Comparison of ENCODE assay signal across 21 mouse cellular contexts in genomic region chr7:110257059-110257458, GRCm38 (mm10). TPM values are rescaled to one million over a fixed set of nuclear protein-coding genes. Genes with fewer than 3 reads are reported as not detected.
DNase-seq lines count a peak whose midpoint lies in the region; ATAC-seq and TF ChIP-seq lines count a peak whose summit lies in the region.
"Had no signal": no experiment of that assay in that cellular context is flagged by ENCODE, and none has a peak within 500 bp of the region (broad histone marks: within the 10 kb centered on the region; RNA-seq: fewer than 3 reads in every experiment).

No protein-coding gene starts in this region.

- no peaks in the 10 kb centered on the region for H3K27me3 ChIP-seq in intestine, embryonic 15.5 days (replicated peaks)
- H3K27me3 ChIP-seq in intestine, postnatal 0 days (replicated peaks; ENCODE audit: control insufficient read depth, insufficient read depth, low read length) = no peaks in the 10 kb centered on the region
- no peaks in the 10 kb centered on the region for H3K27me3 ChIP-seq in G1E (ENCODE audit: insufficient read depth, low read length)
- H3K27me3 ChIP-seq: midbrain, embryonic 12.5 days; neural tube, embryonic 13.5 days had no signal

- no peak for DNase-seq in G1E (ENCODE audit: low spot score)
- no peak for DNase-seq in cerebellum, postnatal 4 days (ENCODE audit: low spot score in 2 of 2)
- DNase-seq: adrenal gland, adult 2 months; cerebellum, postnatal 10 days; embryo, embryonic 11 days; forebrain, postnatal 0 days; heart, postnatal 4 days; kidney, adult 18-20 months; lung, adult 18-20 months; lung, postnatal 36 days; right cerebral cortex, adult 18-20 months had no signal

- no peaks in the 10 kb centered on the region for H3K9me3 ChIP-seq in intestine, embryonic 15.5 days
- no peaks in the 10 kb centered on the region for H3K9me3 ChIP-seq in intestine, postnatal 0 days (ENCODE audit: control insufficient read depth)
- no peaks in the 10 kb centered on the region for H3K9me3 ChIP-seq in G1E (replicated peaks)
- H3K9me3 ChIP-seq: midbrain, embryonic 12.5 days had no signal

- ATAC-seq in intestine, embryonic 15.5 days = peak; percentile 59
- no peak for ATAC-seq in intestine, postnatal 0 days
- peak; percentile 76 for ATAC-seq in G1E (ENCODE audit: extremely low read depth, insufficient number of reproducible peaks, low FRiP score, poor library complexity, severe bottlenecking)
- peak; percentile 72 for ATAC-seq in common myeloid progenitor, adult 5-6 weeks (replicated peaks; ENCODE audit: low read depth, poor library complexity, severe bottlenecking)
- peak; percentile 36 for ATAC-seq in megakaryocyte progenitor cell, adult 5-6 weeks (replicated peaks; ENCODE audit: poor library complexity)
- ATAC-seq in CD4-positive, CD25-positive, alpha-beta regulatory T cell, adult 4 months = no peak
- ATAC-seq: forebrain, postnatal 0 days; hindbrain, embryonic 16.5 days had no signal

- no peak overlapping the region for H3K4me3 ChIP-seq in intestine, embryonic 15.5 days (replicated peaks)
- H3K4me3 ChIP-seq in intestine, postnatal 0 days (ENCODE audit: low read depth, low read length) = no peak overlapping the region
- H3K4me3 ChIP-seq in G1E (ENCODE audit: low read depth, low read length) = no peak overlapping the region
- H3K4me3 ChIP-seq: midbrain, embryonic 12.5 days; neural tube, embryonic 13.5 days had no signal

- no peak overlapping the region for H3K4me2 ChIP-seq in intestine, embryonic 15.5 days (replicated peaks)
- H3K4me2 ChIP-seq in intestine, postnatal 0 days (replicated peaks; ENCODE audit: low read depth) = no peak overlapping the region
- H3K4me2 ChIP-seq: liver, embryonic 11.5 days; midbrain, embryonic 12.5 days; neural tube, embryonic 13.5 days had no signal

- H3K4me1 ChIP-seq in intestine, embryonic 15.5 days (replicated peaks) = peaks cover 12% of the 10 kb centered on the region; the same call in 1 of the 2 replicates
- peaks cover 8% of the 10 kb centered on the region for H3K4me1 ChIP-seq in intestine, postnatal 0 days (replicated peaks; ENCODE audit: control insufficient read depth, insufficient read depth, low read length)
- peaks cover 57% of the 10 kb centered on the region for H3K4me1 ChIP-seq in G1E (ENCODE audit: insufficient read depth, low read depth, low read length)
- H3K4me1 ChIP-seq: midbrain, embryonic 12.5 days; neural tube, embryonic 13.5 days had no signal

- 0 out of 2 replicates have a peak overlapping the region, but pooled peaks have one; percentile 9 for H3K27ac ChIP-seq in intestine, embryonic 15.5 days
- no peak overlapping the region for H3K27ac ChIP-seq in intestine, postnatal 0 days (ENCODE audit: low read depth, low read length)
- H3K27ac ChIP-seq: midbrain, embryonic 12.5 days; neural tube, embryonic 13.5 days; stomach, postnatal 0 days had no signal

- H3K9ac ChIP-seq in intestine, embryonic 15.5 days = no peak overlapping the region
- H3K9ac ChIP-seq in intestine, postnatal 0 days (ENCODE audit: low read depth, low read length) = no peak overlapping the region
- H3K9ac ChIP-seq: forebrain, postnatal 0 days; midbrain, embryonic 12.5 days; neural tube, embryonic 13.5 days had no signal

- H3K36me3 ChIP-seq in intestine, embryonic 15.5 days = 0 out of 2 replicates have a peak, but pooled peaks cover 4% of the 10 kb centered on the region
- peaks cover 14% of the 10 kb centered on the region for H3K36me3 ChIP-seq in intestine, postnatal 0 days (ENCODE audit: control insufficient read depth, insufficient read depth)
- peaks cover 84% of the 10 kb centered on the region for H3K36me3 ChIP-seq in G1E (replicated peaks)
- H3K36me3 ChIP-seq: midbrain, embryonic 12.5 days had no signal

- 69% methylated on average over 2 of the region's 2 CpGs for WGBS in intestine, embryonic 15.5 days
- 49% methylated on average over 2 of the region's 2 CpGs for WGBS in intestine, postnatal 0 days

- no peak for TF ChIP-seq CTCF in intestine, postnatal 0 days (IDR thresholded peaks at IDR 0.05; ENCODE audit: low read depth)
- TF ChIP-seq CTCF in G1E (IDR thresholded peaks at IDR 0.05; ENCODE audit: low read depth, low read length) = no peak

RNA-seq across cellular contexts. Expression of gene Swap70, which starts 35.5 kb away (rescaled TPM):
- 29.9 and 30.7 TPM in 2 replicates for polyA plus RNA-seq in intestine, embryonic 15.5 days (2015; fragmentation: Nextera tagmentation; extraction: Ambion mirVana)
- polyA plus RNA-seq in intestine, postnatal 0 days (2015; fragmentation: Nextera tagmentation; extraction: Ambion mirVana) = 11.1 and 12.9 TPM in 2 replicates
- total RNA-seq in G1E (2014; fragmentation: Nextera tagmentation) (78.3 and 93.9 TPM in 2 replicates), G1E (2017) (201 and 233 TPM in 2 replicates)
- polyA plus RNA-seq in G1E (2012) = 50.4 and 56.0 TPM in 2 replicates
- 62.2 and 66.2 TPM in 2 replicates for total RNA-seq in common myeloid progenitor, adult 5-6 weeks (2017)
- total RNA-seq in megakaryocyte progenitor cell, adult 5-6 weeks (2015) = 30.1 and 36.6 TPM in 2 replicates
- 67.0 and 68.6 TPM in 2 replicates for total RNA-seq in megakaryocyte progenitor cell, adult 5-6 weeks (2017)
- 10 to 100 TPM; 55.9 to 89.2 TPM for polyA plus RNA-seq in CD4-positive, CD25-positive, alpha-beta regulatory T cell, adult 4 months (2017; shearing (Covaris generic))

Comparison
In these comparisons a context has a peak if more than half of its experiments do, and no peak if none do; other contexts are left out.
1. ATAC-seq: peak in intestine, embryonic 15.5 days (single experiment), G1E (single experiment), common myeloid progenitor, adult 5-6 weeks (single experiment) and megakaryocyte progenitor cell, adult 5-6 weeks (single experiment); none in intestine, postnatal 0 days (single experiment) and CD4-positive, CD25-positive, alpha-beta regulatory T cell, adult 4 months (single experiment).